Mouse (Mus musculus) liver, embryonic 14.5 days (tissue): ENCODE measurements around the gene Psmd2.
A peak's percentile ranks its signal among the peaks of the same experiment; 100 is the strongest.

Experiments
- CTCF ChIP-seq: IDR thresholded peaks from 2 replicates; pipeline ENCODE4 v1.5.1; 2016; ENCODE audit warnings: antibody characterized with exemption, low read depth, control low read depth
- EP300 ChIP-seq: IDR thresholded peaks from 2 replicates; pipeline ENCODE4 v1.6.1; 2016; ENCODE audit warnings: antibody characterized with exemption, low read depth

GRCm38 (mm10) chr16:20706407-20707055 is 55.1 kb downstream of the Psmd2 start:
- TF ChIP-seq CTCF (no peak), EP300 (peak; percentile 60)
